Mouse (Mus musculus) lung, postnatal 14 days (tissue): ENCODE measurements around the gene Il31ra.

ENCODE experiments used
- DNase-seq: peaks from one replicate; pipeline ENCODE4 v3.0.0; 2021

Gene Il31ra

DNA sequence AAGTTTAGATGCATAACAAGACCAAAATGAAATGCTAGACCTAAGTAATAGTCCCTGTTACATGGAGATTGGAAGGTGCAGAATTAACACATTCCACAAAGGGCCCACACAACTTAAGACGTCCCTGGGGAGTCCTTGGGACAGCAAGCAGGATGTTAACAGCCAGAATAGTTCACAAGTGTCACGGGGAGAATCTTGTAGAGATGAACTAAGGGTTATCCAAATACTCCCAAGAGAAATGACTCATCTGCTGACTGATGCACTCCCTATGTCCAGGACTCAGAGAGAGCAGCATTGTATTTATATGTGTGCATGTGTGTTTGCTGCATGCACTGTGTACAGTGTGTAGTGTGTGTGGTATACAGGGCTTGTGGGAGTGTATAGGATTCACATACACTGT lies 37.7 kb downstream of the Il31ra start:
- no peak for DNase-seq

- DNase-seq = no peak
Observed at GRCm38 (mm10) chr13:112553304-112553703, 40.9 kb downstream of the Il31ra start.

DNA sequence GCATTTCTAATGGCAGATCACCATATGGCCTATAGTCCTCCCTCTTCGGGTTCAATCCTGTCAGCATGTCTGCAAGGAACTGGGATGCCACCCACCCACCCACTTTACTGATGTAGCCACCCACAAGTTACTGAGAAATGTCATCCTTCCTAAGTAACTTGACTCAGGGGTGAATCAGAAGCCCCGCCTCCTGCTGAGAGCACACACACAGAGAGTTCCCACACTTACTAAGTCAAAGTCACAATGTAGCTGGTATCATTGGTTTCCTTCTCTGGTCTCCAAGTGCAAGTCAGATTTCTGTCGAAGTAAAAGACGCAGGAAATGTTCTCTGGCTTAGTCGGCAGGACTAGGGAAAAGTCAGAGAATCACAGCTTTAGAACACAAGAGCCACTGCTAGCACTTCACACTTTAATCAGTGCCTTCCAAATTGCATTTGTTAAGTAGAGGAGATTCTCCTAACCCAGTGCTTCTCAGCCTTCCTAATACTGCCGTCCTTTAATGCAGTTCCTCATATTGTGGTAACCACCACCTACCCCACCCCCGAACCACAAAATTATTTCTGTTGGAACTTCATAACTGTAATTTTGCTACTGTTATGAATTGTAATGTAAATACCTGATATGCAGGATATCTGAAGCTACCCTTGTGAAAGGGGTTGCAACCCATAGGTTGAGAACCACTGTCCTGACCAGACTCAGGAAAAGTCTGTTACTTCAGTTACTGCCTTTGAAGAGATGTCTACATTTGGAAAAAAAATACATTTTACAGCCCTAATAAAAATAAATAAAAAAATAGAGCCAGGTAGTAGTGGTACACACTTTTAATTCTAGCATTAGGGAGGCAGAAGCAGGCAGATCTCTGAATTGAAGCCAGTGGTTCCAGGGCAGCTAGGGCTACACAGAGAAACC lies 42.3 kb downstream of the Il31ra start:
- no peak for DNase-seq

- no peak for DNase-seq
Observed at GRCm38 (mm10) chr13:112541223-112541975, 52.8 kb downstream of the Il31ra start.

- no peak for DNase-seq
Observed at GRCm38 (mm10) chr13:112540616-112541015, 53.5 kb downstream of the Il31ra start.

- no peak for DNase-seq
Observed at GRCm38 (mm10) chr13:112537065-112537464, 57.1 kb downstream of the Il31ra start.

GRCm38 (mm10) chr13:112536611-112537010 lies 57.5 kb downstream of the Il31ra start:
- no peak for DNase-seq

DNA sequence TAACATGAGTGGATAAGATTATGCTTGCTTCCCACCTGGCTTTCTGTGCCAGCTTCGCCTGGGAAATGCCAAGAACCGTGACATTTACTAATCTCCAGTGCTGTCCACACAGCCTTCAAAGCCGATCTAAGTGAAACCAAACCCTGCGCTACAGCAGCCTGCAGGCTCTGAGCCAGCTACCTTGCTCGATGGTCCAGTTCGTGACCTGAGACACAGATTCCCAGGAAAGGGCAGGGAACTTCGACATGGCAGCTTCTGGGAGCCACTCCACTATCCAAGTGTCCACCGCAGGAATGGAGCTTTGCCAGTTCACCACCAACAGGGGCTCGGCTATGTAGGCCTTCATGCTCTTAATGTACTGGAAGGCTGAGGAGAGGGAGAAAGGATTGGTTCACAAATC lies 60.6 kb downstream of the Il31ra start:
- no peak for DNase-seq

DNA sequence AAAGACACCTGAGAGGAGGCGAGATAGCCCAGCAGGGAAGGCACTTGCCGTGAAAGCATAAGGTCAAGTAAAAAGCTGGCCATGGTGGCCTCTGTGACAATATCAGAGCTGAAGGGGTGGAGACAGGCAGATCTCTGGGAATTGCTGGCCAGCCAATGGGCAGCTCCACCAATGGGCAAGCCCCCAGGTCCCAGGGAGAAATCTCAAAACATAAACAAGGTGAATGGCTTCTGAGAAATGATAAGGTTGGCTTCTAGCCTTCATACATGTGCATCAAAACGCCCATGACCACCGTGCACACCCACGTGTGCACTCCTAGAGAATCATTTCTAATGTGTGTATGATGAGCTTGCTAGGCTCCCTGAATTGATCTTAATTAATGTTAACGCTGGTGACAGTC lies 61.9 kb downstream of the Il31ra start:
- no peak for DNase-seq

- peak; percentile 85 for DNase-seq
Observed at GRCm38 (mm10) chr13:112529893-112530292, 64.3 kb downstream of the Il31ra start.

- no peak for DNase-seq
Observed at GRCm38 (mm10) chr13:112527186-112527585, 67.0 kb downstream of the Il31ra start.

DNA sequence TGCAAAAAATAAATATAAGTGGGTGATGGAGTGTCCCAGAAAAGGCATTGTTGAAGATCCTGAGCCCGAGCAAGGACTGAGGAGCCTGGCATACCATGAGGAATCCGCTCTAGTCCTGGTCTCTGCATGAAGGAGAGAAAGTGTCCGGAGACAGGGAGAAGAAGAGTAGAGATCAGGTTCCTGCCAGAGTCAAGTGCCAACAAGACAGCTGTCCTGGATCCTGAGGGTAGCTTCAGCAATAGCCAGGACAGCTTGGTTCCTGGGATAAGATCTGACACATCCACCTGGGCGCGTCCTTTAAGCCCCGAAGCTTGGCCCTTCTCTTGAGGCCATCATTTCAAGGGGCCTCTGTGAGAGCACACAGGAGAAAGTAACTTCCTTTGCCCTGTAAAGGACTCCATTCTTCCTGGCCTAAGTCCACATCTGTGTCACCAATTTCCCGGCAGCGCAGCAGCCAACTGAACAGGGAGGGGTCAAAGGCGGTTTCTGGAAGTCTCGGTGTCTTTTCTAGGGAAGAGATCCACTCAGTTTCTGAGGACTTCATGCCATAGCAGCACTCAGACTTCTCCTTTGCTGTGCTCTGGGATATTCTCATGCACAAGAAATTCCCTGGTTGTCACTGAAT lies 70.7 kb downstream of the Il31ra start:
- DNase-seq = no peak

- DNase-seq = no peak
Observed at GRCm38 (mm10) chr13:112522896-112523295, 71.3 kb downstream of the Il31ra start.

GRCm38 (mm10) chr13:112522261-112522660 lies 71.9 kb downstream of the Il31ra start:
- no peak for DNase-seq

DNA sequence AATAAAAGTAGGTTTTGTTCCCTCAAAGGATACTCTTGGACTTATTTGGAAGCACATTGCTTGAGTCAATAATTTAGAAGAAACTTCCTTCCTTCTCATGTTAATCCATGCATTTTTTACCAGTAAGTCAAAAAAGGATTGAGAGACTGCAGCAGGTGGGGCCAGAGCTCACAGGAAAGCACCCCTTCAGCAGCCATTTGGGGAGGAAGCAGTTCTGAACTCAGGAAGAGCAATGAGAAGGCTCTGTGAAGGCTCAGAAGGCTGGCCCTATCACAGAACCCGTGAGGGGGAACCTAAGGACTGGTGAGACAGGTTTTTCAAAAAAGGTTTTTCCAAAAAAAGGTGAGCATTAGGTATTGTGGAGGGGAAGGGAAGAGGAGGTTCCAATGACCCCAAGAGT lies 79.6 kb downstream of the Il31ra start:
- no peak for DNase-seq

- DNase-seq = no peak
Observed at GRCm38 (mm10) chr13:112512824-112513223, 81.3 kb downstream of the Il31ra start.

DNA sequence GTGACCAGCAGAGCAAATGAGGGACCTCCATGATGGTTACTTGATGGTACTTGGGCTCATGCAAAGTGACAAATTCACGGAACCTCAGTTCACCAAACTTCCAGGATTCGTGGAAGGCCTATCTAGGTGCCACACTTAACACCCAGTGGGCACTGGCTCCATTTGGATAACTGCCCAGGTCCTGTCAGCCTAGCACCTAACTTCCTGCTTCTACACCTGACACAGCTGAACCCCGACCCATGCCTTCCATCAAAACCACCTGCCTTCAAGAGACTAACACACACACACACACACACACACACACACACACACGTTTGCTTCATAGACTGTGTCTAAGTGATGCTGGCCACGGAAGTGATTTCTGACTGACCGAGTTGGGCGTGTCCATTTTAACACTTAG lies 82.3 kb downstream of the Il31ra start:
- DNase-seq = no peak

DNA sequence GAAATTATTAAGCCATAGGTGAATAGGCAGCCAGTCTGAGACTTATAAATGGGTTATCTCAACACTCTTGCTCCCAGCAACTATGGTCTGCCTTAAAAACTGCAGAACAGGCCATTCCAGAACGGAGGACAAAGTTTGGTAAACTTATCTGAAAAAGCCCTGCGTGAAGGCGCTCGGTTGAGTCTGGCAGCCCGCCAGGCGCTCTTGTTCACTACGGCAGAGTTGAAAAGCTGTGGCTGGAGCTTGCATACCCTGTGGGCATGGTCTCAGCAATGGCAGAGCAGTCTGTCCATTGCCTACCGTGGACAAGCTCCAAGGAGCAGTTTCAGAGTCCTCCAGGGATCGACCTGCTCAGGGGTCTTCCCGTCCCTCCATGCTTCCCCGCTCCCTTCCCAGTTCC lies 82.9 kb downstream of the Il31ra start:
- peak; percentile 40 for DNase-seq

GRCm38 (mm10) chr13:112510437-112511212 lies 83.5 kb downstream of the Il31ra start:
- DNase-seq = no peak

DNA sequence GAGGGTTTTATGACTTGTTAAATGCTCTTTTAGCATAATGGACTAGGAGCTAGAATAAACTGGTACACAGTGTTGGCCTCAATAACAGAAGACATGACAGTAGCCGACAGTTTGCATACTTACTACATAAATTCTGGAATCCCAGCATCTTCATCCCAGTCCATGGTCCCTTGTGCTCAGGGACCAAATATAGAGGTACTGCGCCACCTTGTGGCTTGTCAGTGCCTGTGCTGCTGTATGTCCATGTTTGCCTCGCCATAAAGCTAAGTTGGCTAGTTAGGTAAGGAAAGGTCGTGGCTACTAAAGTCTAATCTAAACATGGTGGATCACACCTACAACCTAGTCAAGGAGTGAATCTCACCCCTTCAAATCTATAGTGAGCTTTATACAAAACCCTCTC lies 84.7 kb downstream of the Il31ra start:
- peak; percentile 75 for DNase-seq

DNA sequence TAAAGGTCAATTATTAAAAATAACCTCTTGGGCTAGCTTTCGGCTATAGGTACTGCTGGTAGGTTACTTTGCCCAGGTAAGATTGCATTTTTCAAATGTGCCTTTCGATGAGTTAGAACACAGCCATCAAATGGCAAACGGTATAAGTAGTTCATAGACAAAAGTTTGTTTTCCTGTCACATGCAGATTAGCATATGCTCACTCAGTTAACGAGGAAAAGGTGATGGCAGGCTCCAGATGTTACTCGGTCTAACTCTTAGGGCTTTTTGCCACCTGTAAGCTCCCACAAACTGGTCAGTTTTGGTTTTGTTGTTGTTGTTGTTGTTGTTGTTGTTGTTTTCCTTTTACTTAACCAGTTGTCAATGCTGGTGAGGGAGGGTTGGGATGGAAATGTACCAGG lies 85.7 kb downstream of the Il31ra start:
- DNase-seq = no peak

DNA sequence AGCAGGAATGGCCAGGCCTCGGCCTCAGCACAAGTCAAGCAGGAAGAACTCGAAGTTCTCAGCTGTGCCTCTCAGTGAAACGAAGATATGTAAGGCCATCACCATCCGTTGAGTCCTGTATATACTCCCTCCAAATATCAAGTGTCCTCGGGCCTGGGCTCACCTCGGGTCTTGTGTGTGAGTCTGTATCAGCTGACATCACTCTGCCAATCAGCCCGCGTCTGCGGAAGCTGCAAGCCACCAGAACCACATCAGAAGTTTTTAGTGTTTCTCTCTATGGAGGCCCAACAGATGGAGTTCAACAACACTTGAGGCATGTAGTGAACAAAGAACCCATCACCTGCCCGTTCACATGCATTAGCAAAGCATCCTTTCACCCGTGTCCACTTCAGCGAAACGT lies 86.5 kb downstream of the Il31ra start:
- DNase-seq = no peak

- DNase-seq = no peak
Observed at GRCm38 (mm10) chr13:112506766-112507165, 87.4 kb downstream of the Il31ra start.
